Mouse (Mus musculus) cerebellum, adult 2 months (tissue): ENCODE measurements around the gene H6pd.

Experiments
- CTCF ChIP-seq: fragments of 200-500 bp; IDR thresholded peaks from 2 replicates; pipeline ENCODE4 v1.5.1; 2011; ENCODE audit warnings: low read depth, mild to moderate bottlenecking, control low read depth, low read length, moderate library complexity, borderline replicate concordance; ENCODE audit not compliant: insufficient read depth
- POLR2A ChIP-seq: fragments of 200-500 bp; IDR thresholded peaks from 2 replicates; pipeline ENCODE4 v1.6.1; 2011; ENCODE audit warnings: low read length, control low read depth, borderline replicate concordance; ENCODE audit not compliant: insufficient read depth

- no peak for TF ChIP-seq CTCF
- no peak for TF ChIP-seq POLR2A
Measured at GRCm38 (mm10) chr4:149966963-149967362, 41.9 kb downstream of the H6pd start.
